ENCODE assay signal across 11 mouse cellular contexts in genomic region chr1:162783669-162784248, GRCm38 (mm10). TPM values are rescaled to one million over a fixed set of nuclear protein-coding genes. Genes with fewer than 3 reads are reported as not detected.
"Had no signal": no experiment of that assay in that cellular context is flagged by ENCODE, and none has a peak within 500 bp of the region (broad histone marks: within the 10 kb centered on the region; RNA-seq: fewer than 3 reads in every experiment).

No protein-coding gene starts in this region.

- H3K4me3 ChIP-seq: intestine, embryonic 15.5 days; limb, embryonic 13.5 days; neural tube, embryonic 12.5 days; stomach, embryonic 15.5 days had no signal

- DNase-seq: kidney, postnatal 10 days; left cerebral cortex, postnatal 4 days; lung, adult 18-20 months; right cerebral cortex, postnatal 14 days; thymus, postnatal 36 days had no signal

- H3K27me3 ChIP-seq: intestine, embryonic 15.5 days; limb, embryonic 13.5 days; neural tube, embryonic 12.5 days; stomach, embryonic 15.5 days had no signal

- H3K36me3 ChIP-seq: intestine, embryonic 15.5 days; limb, embryonic 13.5 days; neural tube, embryonic 12.5 days; stomach, embryonic 15.5 days had no signal

- H3K9ac ChIP-seq: intestine, embryonic 15.5 days; limb, embryonic 13.5 days; liver, embryonic 14.5 days; neural tube, embryonic 12.5 days; stomach, embryonic 15.5 days had no signal

- ATAC-seq: intestine, embryonic 15.5 days had no signal

- H3K4me2 ChIP-seq: intestine, embryonic 15.5 days; limb, embryonic 13.5 days; neural tube, embryonic 12.5 days; stomach, embryonic 15.5 days had no signal

- H3K9me3 ChIP-seq: intestine, embryonic 15.5 days; limb, embryonic 13.5 days; neural tube, embryonic 12.5 days; stomach, embryonic 15.5 days had no signal

- H3K4me1 ChIP-seq: intestine, embryonic 15.5 days; limb, embryonic 13.5 days; neural tube, embryonic 12.5 days; stomach, embryonic 15.5 days had no signal

- H3K27ac ChIP-seq: intestine, embryonic 15.5 days; limb, embryonic 13.5 days; liver, embryonic 14.5 days; neural tube, embryonic 12.5 days; stomach, embryonic 15.5 days had no signal

RNA-seq across cellular contexts. Expression of gene Fmo4, which starts 30.0 kb away (rescaled TPM):
- polyA plus RNA-seq: spleen, adult 2 months had no signal
